Mouse (Mus musculus) hindbrain, postnatal 0 days (tissue): ENCODE results near the gene Olfr872. TPM values are rescaled to one million over a fixed set of nuclear protein-coding genes. Genes with fewer than 3 reads are reported as not detected.
"Not testable (repeated sequence)": the region's sequence is repeated elsewhere in the genome, so short reads cannot be mapped to it uniquely, and the experiment has no call there.

Experiments used
- ATAC-seq: fragments of 200-750 bp; cut with Nextera tagmentation; 2 replicates; pipeline ENCODE4 v1.8.0; 2017; ENCODE audit warnings: mild to moderate bottlenecking, moderate TSS enrichment, moderate library complexity
- DNase-seq: peaks from one replicate; pipeline ENCODE4 v3.0.0-alpha.2; 2015; ENCODE audit warnings: low spot score
- H3K27ac ChIP-seq: fragments of 300-500 bp; sonication (generic); 2 replicates; pipeline ENCODE4 v1.5.1; 2014; ENCODE audit warnings: mild to moderate bottlenecking
- H3K27me3 ChIP-seq: fragments of 300-500 bp; sonication (generic); 2 replicates; pipeline ENCODE4 v1.6.1; 2014; ENCODE audit warnings: low read length, mixed read lengths; ENCODE audit not compliant: insufficient read depth
- H3K36me3 ChIP-seq: fragments of 300-500 bp; sonication (generic); 2 replicates; pipeline ENCODE4 v1.6.1; 2014; ENCODE audit warnings: low read length, mixed read lengths; ENCODE audit not compliant: insufficient read depth
- H3K4me1 ChIP-seq: fragments of 300-500 bp; sonication (generic); 2 replicates; pipeline ENCODE4 v1.6.1; 2014; ENCODE audit warnings: antibody characterized with exemption, low read length, mixed read lengths; ENCODE audit not compliant: insufficient read depth
- H3K4me2 ChIP-seq: fragments of 300-500 bp; sonication (generic); 2 replicates; pipeline ENCODE4 v1.6.1; 2014; ENCODE audit warnings: low read depth, mild to moderate bottlenecking, low read length, moderate library complexity, mixed read lengths
- H3K4me3 ChIP-seq: fragments of 300-500 bp; sonication (generic); 2 replicates; pipeline ENCODE4 v1.5.1; 2014; ENCODE audit warnings: low read length
- H3K9ac ChIP-seq: fragments of 300-500 bp; sonication (generic); replicated peaks from 2 replicates; pipeline ENCODE4 v1.6.1; 2014; ENCODE audit warnings: mild to moderate bottlenecking, low read length, moderate library complexity, mixed read lengths
- H3K9me3 ChIP-seq: fragments of 300-500 bp; sonication (generic); 2 replicates; pipeline ENCODE4 v1.6.1; 2016; ENCODE audit warnings: low read length, mixed read lengths
- CTCF ChIP-seq: IDR thresholded peaks from 2 replicates; pipeline ENCODE4 v1.5.1; 2016; ENCODE audit warnings: antibody characterized with exemption, control low read depth, low read depth
- WGBS: fragments of 180-500 bp; shearing (Covaris S2); extraction: QIAGEN DNeasy Blood & Tissue Kit; methylation state at CpG from one replicate; pipeline ENCODE4 v1.1.7; 2014; 5-methylcytosine and 5-hydroxymethylcytosine counted together
- polyA plus RNA-seq: library from polyadenylated mRNA; unstranded; fragments of >200 nt; fragmentation: Nextera tagmentation; extraction: Ambion mirVana; gene quantifications from 2 replicates; pipeline ENCODE4 v1.2.1, GENCODE M21; 2015
- total RNA-seq: library from RNA; depleted of rRNA; stranded (reverse); fragments of >200 nt; gene quantifications from 2 replicates; pipeline ENCODE4 v1.2.3, GENCODE M21; 2014; rRNA removed

Olfr872 gene
- total RNA-seq (not detected in 2 replicates), polyA plus RNA-seq (not detected in 2 replicates)

DNA sequence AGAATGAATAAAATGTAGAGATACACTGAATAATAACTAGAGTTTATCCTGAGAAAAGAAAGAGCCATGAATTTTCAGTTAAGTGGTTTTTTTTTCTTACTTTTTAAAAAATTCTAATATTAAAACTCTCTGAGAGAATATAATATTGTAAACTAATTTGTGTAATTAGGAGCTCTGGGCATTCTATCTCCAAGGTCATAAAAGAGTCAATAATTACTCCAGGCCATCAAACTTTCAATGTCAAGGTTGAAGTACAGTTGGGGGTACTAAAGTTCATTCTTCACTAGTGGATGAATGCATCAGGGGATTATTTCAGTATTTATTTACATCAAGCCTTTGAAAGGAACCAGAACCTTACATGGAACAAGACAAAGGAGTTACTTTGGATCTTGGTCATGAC is at the start of gene Olfr872:
TSS of gene Olfr872 (plus strand) at position 301 of the 400 bp plus-strand sequence.
- no peak within 1 kb of the TSS for H3K4me3 ChIP-seq
- no peak within 1 kb of the TSS for H3K4me2 ChIP-seq
- H3K4me1 ChIP-seq = no peaks in the 10 kb centered on the region
- no peaks in the 10 kb centered on the region for H3K36me3 ChIP-seq
- no peak for TF ChIP-seq CTCF
- no peak for ATAC-seq
- no peaks in the 10 kb centered on the region for H3K27me3 ChIP-seq
- H3K27ac ChIP-seq = no peak within 1 kb of the TSS
- H3K9ac ChIP-seq = no peak within 1 kb of the TSS
- H3K9me3 ChIP-seq = no peaks in the 10 kb centered on the region
- no peak for DNase-seq

DNA sequence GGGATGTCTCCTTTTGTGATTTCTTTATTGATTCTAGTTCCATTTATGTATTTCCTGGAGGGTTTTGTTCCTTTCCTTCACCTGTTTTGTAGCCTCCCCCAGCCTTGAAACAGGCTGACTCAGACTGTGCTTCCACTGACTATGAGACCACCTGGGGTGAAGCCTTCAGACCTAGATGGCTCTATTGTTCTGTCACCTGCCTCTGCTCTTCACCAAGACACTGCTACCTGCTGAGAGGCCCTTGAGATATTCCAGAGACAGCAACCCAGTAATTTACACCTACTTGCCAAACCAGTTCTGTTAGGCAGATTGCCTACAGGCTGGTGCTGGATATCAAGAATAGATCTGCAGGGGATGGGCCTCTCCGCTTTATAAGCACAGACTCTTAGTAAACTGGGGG is 34.8 kb upstream of the Olfr872 start:
- H3K9me3 ChIP-seq = 0 out of 2 replicates have a peak, but pooled peaks cover 4% of the 10 kb centered on the region
- 72% methylated on average over 1 of the region's 1 CpGs for WGBS
- no peak overlapping the region for H3K4me2 ChIP-seq
- no peaks in the 10 kb centered on the region for H3K27me3 ChIP-seq
- H3K4me3 ChIP-seq = no peak overlapping the region
- no peak for TF ChIP-seq CTCF
- H3K4me1 ChIP-seq = no peaks in the 10 kb centered on the region
- H3K27ac ChIP-seq = no peak overlapping the region
- no peaks in the 10 kb centered on the region for H3K36me3 ChIP-seq
- no peak overlapping the region for H3K9ac ChIP-seq
- ATAC-seq = no peak
- DNase-seq = no peak

- not testable (repeated sequence) for DNase-seq, ATAC-seq, H3K4me3 ChIP-seq, H3K9ac ChIP-seq, H3K27ac ChIP-seq, H3K9me3 ChIP-seq, H3K4me2 ChIP-seq, H3K27me3 ChIP-seq, H3K36me3 ChIP-seq, H3K4me1 ChIP-seq
- 87% methylated on average over 7 of the region's 7 CpGs for WGBS
Observed at GRCm38 (mm10) chr9:20203413-20203984, 33.4 kb upstream of the Olfr872 start.

GRCm38 (mm10) chr9:20210812-20211211 is 26.1 kb upstream of the Olfr872 start:
- Histone ChIP-seq H3K9me3 (peaks cover 3% of the 10 kb centered on the region; the same call in 1 of the 2 replicates), H3K4me1 (no peaks in the 10 kb centered on the region), H3K4me2 (no peak overlapping the region), H3K27me3 (no peaks in the 10 kb centered on the region), H3K9ac (no peak overlapping the region), H3K27ac (no peak overlapping the region), H3K36me3 (no peaks in the 10 kb centered on the region), H3K4me3 (no peak overlapping the region)
- 52% methylated on average over 1 of the region's 1 CpGs for WGBS
- DNase-seq = no peak
- ATAC-seq = no peak
- TF ChIP-seq CTCF = no peak

GRCm38 (mm10) chr9:20211477-20211876 is 25.4 kb upstream of the Olfr872 start:
- Histone ChIP-seq H3K9me3 (peaks cover 5% of the 10 kb centered on the region; the same call in 1 of the 2 replicates), H3K4me3 (no peak overlapping the region), H3K27me3 (no peaks in the 10 kb centered on the region), H3K9ac (no peak overlapping the region), H3K4me1 (no peaks in the 10 kb centered on the region), H3K27ac (no peak overlapping the region), H3K36me3 (no peaks in the 10 kb centered on the region), H3K4me2 (no peak overlapping the region)
- WGBS = 73% methylated on average over 2 of the region's 2 CpGs
- no peak for TF ChIP-seq CTCF
- DNase-seq (no peak), ATAC-seq (no peak)

DNA sequence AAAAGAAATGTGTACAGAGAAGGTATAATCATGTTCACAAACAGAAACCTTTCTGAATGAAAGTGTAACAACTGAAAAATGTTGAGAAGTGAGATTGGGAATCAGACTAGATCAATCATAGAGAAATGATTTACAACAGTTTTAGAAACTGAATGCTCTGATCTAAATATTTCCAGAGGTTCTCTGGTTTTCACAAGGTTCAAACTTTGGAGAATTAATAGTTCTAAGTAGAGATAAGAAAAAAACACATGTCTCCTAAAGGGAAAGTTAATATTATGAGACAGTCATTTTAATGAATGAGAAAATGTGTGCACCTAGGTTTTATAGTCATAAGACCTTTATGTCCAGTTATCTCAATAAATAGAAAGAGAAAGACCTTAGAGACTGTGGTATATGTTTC is 25.0 kb upstream of the Olfr872 start, which contains the start of gene Olfr871:
TSS of gene Olfr871 (plus strand) at position 301 of the 400 bp plus-strand sequence.
- Histone ChIP-seq H3K4me3 (no peak within 1 kb of the TSS), H3K27me3 (no peaks in the 10 kb centered on the region), H3K4me1 (no peaks in the 10 kb centered on the region), H3K27ac (no peak within 1 kb of the TSS), H3K9me3 (peaks cover 5% of the 10 kb centered on the region; the same call in 1 of the 2 replicates), H3K9ac (no peak within 1 kb of the TSS), H3K36me3 (no peaks in the 10 kb centered on the region), H3K4me2 (no peak within 1 kb of the TSS)
- DNase-seq = no peak
- no peak for ATAC-seq
- TF ChIP-seq CTCF = no peak

GRCm38 (mm10) chr9:20237378-20237777 is 459 bp downstream of the Olfr872 start:
- H3K36me3 ChIP-seq = no peaks in the 10 kb centered on the region
- H3K9me3 ChIP-seq = no peaks in the 10 kb centered on the region; the same call in 1 of the 2 replicates
- no peak for ATAC-seq
- H3K27ac ChIP-seq = no peak overlapping the region
- H3K27me3 ChIP-seq = no peaks in the 10 kb centered on the region
- no peak for DNase-seq
- no peak overlapping the region for H3K4me2 ChIP-seq
- WGBS = 69% methylated on average over 2 of the region's 2 CpGs
- H3K9ac ChIP-seq = no peak overlapping the region
- no peaks in the 10 kb centered on the region for H3K4me1 ChIP-seq
- H3K4me3 ChIP-seq = no peak overlapping the region
- no peak for TF ChIP-seq CTCF
